Mouse (Mus musculus) stomach, postnatal 0 days (tissue): ENCODE measurements around the gene Misp.

ENCODE experiments used
- CTCF ChIP-seq: IDR thresholded peaks from 2 replicates; pipeline ENCODE4 v1.5.1; 2016; ENCODE audit warnings: antibody characterized with exemption, low read depth, mild to moderate bottlenecking, moderate library complexity
- EP300 ChIP-seq: optimal IDR thresholded peaks from 2 replicates; pipeline ENCODE3; 2016; ENCODE audit warnings: antibody characterized with exemption

GRCm38 (mm10) chr10:79852107-79852789 is 31.5 kb downstream of the Misp start:
- TF ChIP-seq CTCF (no peak), EP300 (no peak)
